Mouse (Mus musculus): ENCODE measurements at regions not wholly inside any gene's neighbourhood (a gene's known extent, or its start where the extent isn't known, plus 50 kb on each side); places are given as distances from the start of the nearest gene placed in this dataset.

DNA sequence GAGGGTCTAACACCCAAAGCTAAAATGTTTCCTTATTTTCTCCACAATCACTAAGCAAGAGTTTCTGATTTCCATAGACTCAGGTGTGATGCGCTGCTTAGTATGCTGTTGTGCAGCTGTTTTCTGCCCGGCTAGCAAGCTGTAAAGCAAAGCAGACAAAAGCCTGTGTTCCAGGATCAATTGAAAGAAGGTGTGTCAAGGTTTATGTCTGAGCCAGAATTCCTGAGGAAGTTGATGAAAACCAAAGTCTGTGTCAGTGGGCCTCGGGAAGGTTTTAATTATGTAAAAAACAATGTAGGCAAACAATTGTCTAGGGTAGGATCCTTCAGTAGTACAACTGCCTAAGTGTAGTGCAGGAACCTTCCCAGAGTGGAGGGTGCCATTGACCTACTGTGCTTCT is 604.6 kb downstream of the Dcdc2c start:
- no peak for TF ChIP-seq CTCF (IDR thresholded peaks at IDR 0.05; ENCODE audit: control insufficient read depth, insufficient read depth, insufficient replicate concordance, low read depth, low read length)
- no peak for TF ChIP-seq POLR2A (IDR thresholded peaks at IDR 0.05; ENCODE audit: control insufficient read depth, low read depth, low read length)

Data from testis, adult 2 months (tissue).